Mouse (Mus musculus) stomach, embryonic 15.5 days (tissue): ENCODE measurements around the gene Colgalt2. TPM values are rescaled to one million over a fixed set of nuclear protein-coding genes. Genes with fewer than 3 reads are reported as not detected.
A peak's percentile ranks its signal among the peaks of the same experiment; 100 is the strongest.
"Not testable (repeated sequence)": the region's sequence is repeated elsewhere in the genome, so short reads cannot be mapped to it uniquely, and the experiment has no call there.

Experiments used
- ATAC-seq: fragments of 200-750 bp; cut with Nextera tagmentation; 2 replicates; pipeline ENCODE4 v1.8.0; 2017; ENCODE audit warnings: low read depth, moderate number of reproducible peaks, moderate TSS enrichment; ENCODE audit not compliant: insufficient read depth, low FRiP score
- H3K27ac ChIP-seq: fragments of 300-500 bp; sonication (generic); 2 replicates; pipeline ENCODE4 v1.5.1; 2015; ENCODE audit warnings: mild to moderate bottlenecking, inconsistent platforms
- H3K27me3 ChIP-seq: fragments of 300-500 bp; sonication (generic); replicated peaks from 2 replicates; pipeline ENCODE4 v1.6.1; 2015; ENCODE audit warnings: inconsistent platforms
- H3K36me3 ChIP-seq: fragments of 300-500 bp; sonication (generic); 2 replicates; pipeline ENCODE4 v1.6.1; 2015; ENCODE audit warnings: inconsistent platforms
- H3K4me1 ChIP-seq: fragments of 300-500 bp; sonication (generic); 2 replicates; pipeline ENCODE4 v1.6.1; 2015; ENCODE audit warnings: inconsistent platforms
- H3K4me2 ChIP-seq: fragments of 300-500 bp; sonication (generic); 2 replicates; pipeline ENCODE4 v1.6.1; 2015; ENCODE audit warnings: mild to moderate bottlenecking, inconsistent platforms
- H3K4me3 ChIP-seq: fragments of 300-500 bp; sonication (generic); replicated peaks from 2 replicates; pipeline ENCODE4 v1.5.1; 2015; ENCODE audit warnings: inconsistent platforms
- H3K9ac ChIP-seq: fragments of 300-500 bp; sonication (generic); 2 replicates; pipeline ENCODE4 v1.6.1; 2015; ENCODE audit warnings: inconsistent platforms
- H3K9me3 ChIP-seq: fragments of 300-500 bp; sonication (generic); 2 replicates; pipeline ENCODE4 v1.6.1; 2016; ENCODE audit warnings: inconsistent platforms
- WGBS: fragments of 180-500 bp; shearing (Covaris S2); methylation state at CpG from one replicate; pipeline ENCODE4 v1.1.7; 2015; 5-methylcytosine and 5-hydroxymethylcytosine counted together
- polyA plus RNA-seq: library from polyadenylated mRNA; unstranded; fragments of >200 nt; fragmentation: Nextera tagmentation; extraction: Ambion mirVana; gene quantifications from 2 replicates; pipeline ENCODE4 v1.2.1, GENCODE M21; 2015

Gene Colgalt2
- 1.5 and 1.6 TPM in 2 replicates for polyA plus RNA-seq

DNA sequence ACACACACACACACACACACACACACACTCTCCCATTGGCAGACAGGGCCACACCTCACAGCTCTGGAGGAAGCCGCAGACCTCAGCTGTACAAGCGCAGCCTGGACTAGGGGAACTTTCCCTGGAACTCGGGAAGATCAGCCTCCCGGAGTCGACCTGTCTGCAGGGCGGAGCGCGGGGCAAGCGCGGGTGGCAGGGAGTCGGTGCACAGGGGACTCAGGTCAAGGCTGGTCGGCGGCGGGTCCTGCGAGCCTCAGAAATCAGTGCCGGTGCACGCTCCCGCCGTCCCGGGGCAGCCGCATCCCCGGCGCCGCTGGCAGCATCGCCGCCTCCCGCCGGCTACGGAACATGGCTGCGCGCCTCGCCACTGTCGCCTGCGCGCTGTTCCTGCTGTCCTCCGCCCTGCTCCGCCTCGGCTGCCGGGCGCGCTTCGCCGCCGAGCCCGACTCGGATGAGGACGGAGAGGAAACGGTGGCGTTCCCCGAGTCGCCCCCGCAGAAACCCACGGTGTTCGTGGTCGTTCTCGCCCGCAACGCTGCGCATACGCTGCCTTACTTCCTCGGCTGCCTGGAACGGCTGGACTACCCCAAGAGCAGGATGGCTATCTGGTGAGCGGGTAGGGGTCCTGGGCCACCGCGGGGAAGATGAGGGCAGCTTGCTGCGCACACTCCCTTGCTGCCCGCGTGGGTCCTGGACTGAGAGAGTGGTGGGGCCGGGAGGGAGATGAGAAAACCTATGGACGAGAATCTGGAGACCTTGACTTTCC lies at the start of gene Colgalt2:
Colgalt2 (plus strand) TSS at position 41 of the 766 bp plus-strand sequence.
- Histone ChIP-seq H3K4me3 (peak within 1 kb of the TSS; percentile 55), H3K27me3 (0 out of 2 replicates have a peak, but pooled peaks cover 3% of the 10 kb centered on the region), H3K9me3 (no peaks in the 10 kb centered on the region), H3K4me2 (peak within 1 kb of the TSS; percentile 89), H3K27ac (no peak within 1 kb of the TSS), H3K36me3 (no peaks in the 10 kb centered on the region), H3K9ac (peak within 1 kb of the TSS; percentile 42), H3K4me1 (peaks cover 6% of the 10 kb centered on the region; the same call in 1 of the 2 replicates)
- WGBS: under 1% methylated on average over 70 of the region's 70 CpGs
- peak; percentile 60; the same call in 1 of the 2 replicates for ATAC-seq

GRCm38 (mm10) chr1:152356721-152357120 lies 42.9 kb upstream of the Colgalt2 start:
- Histone ChIP-seq H3K4me1 (no peaks in the 10 kb centered on the region), H3K9ac (no peak overlapping the region), H3K27ac (no peak overlapping the region), H3K27me3 (no peaks in the 10 kb centered on the region), H3K4me3 (no peak overlapping the region), H3K36me3 (no peaks in the 10 kb centered on the region), H3K9me3 (no peaks in the 10 kb centered on the region), H3K4me2 (no peak overlapping the region)
- ATAC-seq: no peak
- 79% methylated on average over 4 of the region's 4 CpGs for WGBS

- no peak overlapping the region for H3K4me3 ChIP-seq
- H3K4me2 ChIP-seq: no peak overlapping the region
- H3K9ac ChIP-seq: no peak overlapping the region
- WGBS: 45% methylated on average over 13 of the region's 13 CpGs
- peak overlapping the region; percentile 61; the same call in 1 of the 2 replicates for H3K27ac ChIP-seq
- H3K27me3 ChIP-seq: no peaks in the 10 kb centered on the region
- peaks cover 9% of the 10 kb centered on the region; the same call in 1 of the 2 replicates for H3K4me1 ChIP-seq
- 0 out of 2 replicates have a peak, but pooled peaks cover 7% of the 10 kb centered on the region for H3K36me3 ChIP-seq
- no peak for ATAC-seq
- H3K9me3 ChIP-seq: no peaks in the 10 kb centered on the region
These were observed 31.1 kb upstream of the Colgalt2 start for GRCm38 (mm10) chr1:152368311-152369088.

DNA sequence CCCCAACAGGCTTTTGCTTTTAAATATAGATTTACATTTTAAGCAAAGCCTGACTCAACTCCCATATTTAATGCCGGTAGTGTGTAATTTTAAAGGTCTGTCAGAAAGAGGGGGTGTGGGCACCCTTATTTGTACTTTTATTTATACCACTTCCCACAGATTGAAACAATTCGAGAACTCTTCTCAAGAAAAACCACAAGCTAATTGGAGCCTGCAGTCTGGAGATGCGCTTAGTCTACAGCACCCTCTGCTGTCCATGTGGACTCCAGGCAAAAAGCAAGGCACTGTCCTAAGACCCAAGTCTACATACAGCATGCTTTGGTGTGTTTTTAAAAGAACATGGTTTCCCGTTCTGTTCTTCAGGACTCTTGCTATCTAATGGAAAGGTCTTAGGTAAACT lies 30.5 kb upstream of the Colgalt2 start:
- 25% methylated on average over 4 of the region's 4 CpGs for WGBS
- no peak for ATAC-seq
- no peak overlapping the region; the same call in 1 of the 2 replicates for H3K27ac ChIP-seq

DNA sequence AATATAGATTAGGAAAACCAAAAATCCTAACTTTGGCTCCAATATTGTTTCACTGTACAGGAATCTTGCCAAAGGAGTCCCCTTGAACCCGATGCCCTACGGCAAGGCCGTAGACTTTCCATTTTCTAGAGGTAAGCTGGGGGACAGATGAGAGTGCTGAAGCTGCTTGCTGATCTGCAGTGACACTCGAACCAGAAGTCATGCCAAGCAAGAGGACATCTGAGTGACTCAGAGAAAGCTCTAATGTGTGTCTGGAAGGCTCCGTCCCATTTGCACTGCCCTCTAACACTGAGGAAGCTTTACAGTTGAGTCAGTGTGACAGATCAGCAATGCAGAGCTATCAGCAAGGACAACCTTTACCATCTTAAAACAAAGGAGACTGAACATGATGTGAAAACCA lies 21.3 kb upstream of the Colgalt2 start:
- peaks cover 19% of the 10 kb centered on the region; the same call in 1 of the 2 replicates for H3K36me3 ChIP-seq
- 88% methylated on average over 5 of the region's 5 CpGs for WGBS
- no peaks in the 10 kb centered on the region for H3K9me3 ChIP-seq
- H3K4me2 ChIP-seq: no peak overlapping the region
- no peaks in the 10 kb centered on the region for H3K4me1 ChIP-seq
- H3K27me3 ChIP-seq: no peaks in the 10 kb centered on the region
- H3K27ac ChIP-seq: no peak overlapping the region
- no peak overlapping the region for H3K4me3 ChIP-seq
- ATAC-seq: no peak
- H3K9ac ChIP-seq: no peak overlapping the region

More for the DNA sequence above, 30.5 kb upstream of the Colgalt2 start:
- Histone ChIP-seq H3K27me3 (no peaks in the 10 kb centered on the region), H3K4me1 (peaks cover 9% of the 10 kb centered on the region; the same call in 1 of the 2 replicates), H3K4me2 (no peak overlapping the region), H3K36me3 (0 out of 2 replicates have a peak, but pooled peaks cover 7% of the 10 kb centered on the region), H3K9me3 (no peaks in the 10 kb centered on the region), H3K4me3 (no peak overlapping the region), H3K9ac (no peak overlapping the region)

DNA sequence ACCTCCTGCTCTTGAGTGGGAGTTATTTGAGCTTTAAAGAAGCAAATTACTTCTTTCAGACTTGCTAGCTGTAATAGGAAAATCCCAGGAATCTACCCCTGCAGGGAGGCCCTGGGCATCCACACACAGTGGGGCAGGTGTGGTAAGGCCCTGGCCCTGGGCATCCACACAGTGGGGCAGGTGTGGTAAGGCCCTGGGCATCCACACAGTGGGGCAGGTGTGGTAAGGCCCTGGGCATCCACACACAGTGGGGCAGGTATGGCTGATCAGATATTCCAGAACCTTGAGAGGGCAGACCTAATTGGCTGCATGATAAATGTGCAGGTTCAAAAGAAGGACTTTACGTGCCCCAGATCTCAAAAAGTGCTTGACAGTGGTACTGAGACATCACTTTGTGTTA lies 15.0 kb upstream of the Colgalt2 start:
- no peak overlapping the region for H3K4me2 ChIP-seq
- no peak overlapping the region for H3K27ac ChIP-seq
- no peak overlapping the region for H3K4me3 ChIP-seq
- ATAC-seq: no peak
- no peaks in the 10 kb centered on the region for H3K4me1 ChIP-seq
- no peaks in the 10 kb centered on the region for H3K9me3 ChIP-seq
- no peak overlapping the region for H3K9ac ChIP-seq
- H3K36me3 ChIP-seq: peaks cover 7% of the 10 kb centered on the region; the same call in 1 of the 2 replicates
- 96% methylated on average over 1 of the region's 1 CpGs for WGBS
- no peaks in the 10 kb centered on the region for H3K27me3 ChIP-seq

- H3K9ac ChIP-seq: peak overlapping the region; percentile 76
- peak overlapping the region; percentile 54 for H3K4me2 ChIP-seq
- ATAC-seq, H3K9me3 ChIP-seq, H3K4me1 ChIP-seq, H3K27ac ChIP-seq, H3K36me3 ChIP-seq, H3K27me3 ChIP-seq: not testable (repeated sequence)
- peak overlapping the region; percentile 95 for H3K4me3 ChIP-seq
- 14% methylated on average over 2 of the region's 4 CpGs for WGBS
These were observed 13.9 kb upstream of the Colgalt2 start for GRCm38 (mm10) chr1:152385693-152386092.

DNA sequence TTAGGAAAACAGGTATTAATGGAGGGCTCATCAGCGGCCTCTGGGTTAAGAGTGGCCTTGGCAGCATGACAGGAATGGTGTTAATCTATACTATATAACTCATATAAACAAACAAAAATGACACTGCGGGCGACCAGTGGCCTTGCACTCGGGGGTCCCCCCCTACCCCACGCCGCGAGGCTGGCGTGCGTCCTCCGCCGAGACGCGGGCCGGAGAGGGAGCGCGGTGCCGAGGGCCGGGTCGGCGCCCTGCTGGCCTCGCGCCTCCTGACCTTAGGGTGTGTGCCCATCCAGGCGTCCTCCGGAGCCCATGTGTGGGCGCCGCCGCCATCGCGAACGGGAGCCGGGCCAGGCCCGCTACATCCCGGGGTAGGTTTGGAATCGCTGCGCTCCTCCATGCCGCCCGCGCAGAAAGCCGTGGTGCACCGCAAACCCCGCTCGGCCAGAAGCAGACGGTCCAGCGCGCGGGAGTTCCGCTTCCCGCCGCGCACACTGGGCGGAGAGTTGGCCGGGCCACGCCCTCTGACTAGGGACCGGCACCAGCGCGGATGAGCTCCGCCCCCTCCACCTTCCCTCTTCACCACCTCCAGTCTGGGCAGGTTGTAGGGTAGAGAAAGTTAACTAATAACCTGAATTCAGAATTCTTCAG lies 13.3 kb upstream of the Colgalt2 start, which contains the start of gene Tsen15:
Tsen15 (minus strand) TSS at position 501 of the 648 bp plus-strand sequence.
- Histone ChIP-seq H3K36me3 (peaks cover 7% of the 10 kb centered on the region; the same call in 1 of the 2 replicates), H3K27me3 (no peaks in the 10 kb centered on the region), H3K4me1 (no peaks in the 10 kb centered on the region), H3K4me2 (peak within 1 kb of the TSS; percentile 54), H3K4me3 (peak within 1 kb of the TSS; percentile 95), H3K9ac (peak within 1 kb of the TSS; percentile 76), H3K27ac (peak within 1 kb of the TSS; percentile 32; the same call in 1 of the 2 replicates), H3K9me3 (no peaks in the 10 kb centered on the region)
- peak; percentile 98 for ATAC-seq
- under 1% methylated on average over 57 of the region's 57 CpGs for WGBS

DNA sequence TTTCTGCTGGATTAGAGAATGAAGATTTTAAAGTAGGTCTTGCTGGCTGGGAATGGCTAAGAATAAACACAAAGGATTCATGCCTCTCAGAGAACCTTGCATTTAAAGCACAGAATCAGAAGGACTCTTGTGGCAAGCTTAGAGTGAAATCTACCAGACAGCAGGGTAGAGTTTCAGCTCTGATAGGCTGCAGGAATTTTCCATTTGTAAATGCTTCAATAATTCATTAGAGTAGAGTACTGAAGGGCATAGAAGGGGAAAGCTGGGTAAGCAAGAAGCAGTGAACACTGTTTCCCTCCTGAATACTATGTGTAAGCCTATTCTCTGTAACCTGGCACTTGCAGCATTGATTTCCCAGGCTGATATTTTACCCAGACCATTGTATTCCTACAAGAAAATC lies 10.4 kb upstream of the Colgalt2 start:
- Histone ChIP-seq H3K27ac (no peak overlapping the region), H3K36me3 (no peaks in the 10 kb centered on the region), H3K4me1 (no peaks in the 10 kb centered on the region), H3K4me2 (no peak overlapping the region), H3K27me3 (no peaks in the 10 kb centered on the region), H3K9me3 (no peaks in the 10 kb centered on the region), H3K4me3 (no peak overlapping the region), H3K9ac (no peak overlapping the region)
- no peak for ATAC-seq

GRCm38 (mm10) chr1:152394137-152394536 lies 5.5 kb upstream of the Colgalt2 start:
- ATAC-seq: no peak
- Histone ChIP-seq H3K36me3 (no peaks in the 10 kb centered on the region), H3K4me2 (no peak overlapping the region), H3K27me3 (no peaks in the 10 kb centered on the region), H3K4me3 (no peak overlapping the region), H3K27ac (no peak overlapping the region), H3K4me1 (no peaks in the 10 kb centered on the region), H3K9ac (no peak overlapping the region), H3K9me3 (no peaks in the 10 kb centered on the region)
- 87% methylated on average over 3 of the region's 3 CpGs for WGBS

GRCm38 (mm10) chr1:152394956-152395515 lies 4.6 kb upstream of the Colgalt2 start:
- Histone ChIP-seq H3K27ac (no peak overlapping the region), H3K9me3 (no peaks in the 10 kb centered on the region), H3K4me1 (no peaks in the 10 kb centered on the region), H3K36me3 (no peaks in the 10 kb centered on the region), H3K4me3 (no peak overlapping the region), H3K9ac (no peak overlapping the region), H3K4me2 (no peak overlapping the region), H3K27me3 (no peaks in the 10 kb centered on the region)
- WGBS: 78% methylated on average over 4 of the region's 4 CpGs
- no peak for ATAC-seq
